27 mouse cellular contexts compared by ENCODE assay signal in the genomic region with DNA sequence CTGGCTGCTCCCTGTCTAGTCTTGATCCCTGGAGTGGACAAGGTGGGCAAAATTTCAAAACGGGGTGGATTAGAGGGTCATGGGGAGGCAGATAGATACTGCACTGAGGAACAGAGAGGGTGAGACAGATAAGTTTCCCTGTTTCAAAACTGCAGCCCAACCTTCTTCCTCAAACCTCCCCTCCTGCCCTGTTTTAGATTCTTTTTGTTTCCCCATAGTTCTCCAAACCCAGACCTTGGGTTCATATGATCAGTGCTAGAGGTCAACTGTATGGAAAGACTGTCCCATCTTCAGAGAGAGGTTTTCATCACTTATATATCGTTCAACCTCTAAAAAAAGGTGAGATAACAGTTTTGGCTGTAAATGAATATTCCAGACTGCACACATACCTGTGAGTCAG.
DNase-seq lines count a peak whose midpoint lies in the region; ATAC-seq and TF ChIP-seq lines count a peak whose summit lies in the region.
"Had no signal": no experiment of that assay in that cellular context is flagged by ENCODE, and none has a peak within 500 bp of the region (broad histone marks: within the 10 kb centered on the region; RNA-seq: fewer than 3 reads in every experiment).

No protein-coding gene starts in this region.

- no peak overlapping the region for H3K4me2 ChIP-seq in lung, embryonic 16.5 days (ENCODE audit: low read depth, low read length)
- no peak overlapping the region for H3K4me2 ChIP-seq in intestine, embryonic 15.5 days (replicated peaks)
- H3K4me2 ChIP-seq: forebrain, embryonic 13.5 days; heart, embryonic 12.5 days; heart, embryonic 15.5 days; hindbrain, embryonic 13.5 days had no signal

- no peak for ATAC-seq in lung, embryonic 16.5 days (ENCODE audit: low read depth)
- peak; percentile 73 for ATAC-seq in megakaryocyte, adult 5-6 weeks (ENCODE audit: poor library complexity, severe bottlenecking)
- no peak for ATAC-seq in intestine, embryonic 15.5 days
- ATAC-seq: forebrain, embryonic 13.5 days; forebrain, embryonic 16.5 days; Patski had no signal

- no peaks in the 10 kb centered on the region for H3K36me3 ChIP-seq in lung, embryonic 16.5 days (ENCODE audit: control insufficient read depth, insufficient read depth, low read length)
- H3K36me3 ChIP-seq in intestine, embryonic 15.5 days, result no peaks in the 10 kb centered on the region
- H3K36me3 ChIP-seq: forebrain, embryonic 10.5 days; G1E; heart, embryonic 12.5 days; heart, embryonic 15.5 days; hindbrain, embryonic 10.5 days; hindbrain, embryonic 13.5 days had no signal

- H3K4me1 ChIP-seq in lung, embryonic 16.5 days (replicated peaks; ENCODE audit: control insufficient read depth, insufficient read depth, low read length), result peaks cover 27% of the 10 kb centered on the region
- peaks cover 11% of the 10 kb centered on the region; the same call in 1 of the 2 replicates for H3K4me1 ChIP-seq in bone marrow, adult 2 months (ENCODE audit: control insufficient read depth, insufficient read depth, low read length)
- no peaks in the 10 kb centered on the region for H3K4me1 ChIP-seq in intestine, embryonic 15.5 days (replicated peaks)
- H3K4me1 ChIP-seq: heart, embryonic 15.5 days had no signal

- H3K4me3 ChIP-seq in lung, embryonic 16.5 days (ENCODE audit: low read length), result no peak overlapping the region
- H3K4me3 ChIP-seq in bone marrow, adult 2 months (replicated peaks; ENCODE audit: control insufficient read depth, low read depth, low read length), result no peak overlapping the region
- no peak overlapping the region for H3K4me3 ChIP-seq in intestine, embryonic 15.5 days (replicated peaks)
- H3K4me3 ChIP-seq: forebrain, embryonic 10.5 days; forebrain, embryonic 13.5 days; heart, embryonic 12.5 days; heart, embryonic 15.5 days; hindbrain, embryonic 10.5 days; hindbrain, embryonic 13.5 days had no signal

- no peaks in the 10 kb centered on the region for H3K27me3 ChIP-seq in lung, embryonic 16.5 days (ENCODE audit: control insufficient read depth, insufficient read depth, low read depth, low read length)
- no peaks in the 10 kb centered on the region for H3K27me3 ChIP-seq in intestine, embryonic 15.5 days (replicated peaks)
- H3K27me3 ChIP-seq: CH12.LX; forebrain, embryonic 13.5 days; heart, embryonic 12.5 days; heart, embryonic 15.5 days; hindbrain, embryonic 13.5 days; Patski had no signal

- H3K27ac ChIP-seq in lung, embryonic 16.5 days (ENCODE audit: low read length), result peak overlapping the region; percentile 39
- H3K27ac ChIP-seq in bone marrow, adult 2 months (ENCODE audit: control insufficient read depth, insufficient read depth, low read depth, low read length, poor library complexity), result peak overlapping the region; percentile 53; the same call in 1 of the 2 replicates
- H3K27ac ChIP-seq in intestine, embryonic 15.5 days, result no peak overlapping the region
- H3K27ac ChIP-seq: forebrain, embryonic 10.5 days; forebrain, embryonic 13.5 days; heart, embryonic 15.5 days; hindbrain, embryonic 10.5 days had no signal

- no peak for TF ChIP-seq POLR2A in bone marrow, adult 2 months (IDR thresholded peaks at IDR 0.05; ENCODE audit: borderline replicate concordance, control insufficient read depth, low read depth, low read length)

- no peak for TF ChIP-seq CTCF in bone marrow, adult 2 months (IDR thresholded peaks at IDR 0.05; ENCODE audit: control insufficient read depth, insufficient read depth, low read length)

- no peaks in the 10 kb centered on the region for H3K9me3 ChIP-seq in lung, embryonic 16.5 days (ENCODE audit: control insufficient read depth, low read length)
- H3K9me3 ChIP-seq in intestine, embryonic 15.5 days, result no peaks in the 10 kb centered on the region
- H3K9me3 ChIP-seq: forebrain, embryonic 10.5 days; forebrain, embryonic 13.5 days; G1E; heart, embryonic 12.5 days; heart, embryonic 15.5 days; hindbrain, embryonic 10.5 days; hindbrain, embryonic 13.5 days had no signal

- WGBS in lung, embryonic 16.5 days, result 66% methylated on average over 2 of the region's 2 CpGs
- WGBS in bone marrow, adult 2 months, result 37% methylated on average over 2 of the region's 2 CpGs
- 71% methylated on average over 2 of the region's 2 CpGs for WGBS in intestine, embryonic 15.5 days

- no peak for DNase-seq in lung, postnatal 36 days
- DNase-seq in adrenal gland, postnatal 10 days, result no peak
- DNase-seq: adrenal gland, adult 2 months; adrenal gland, postnatal 25 days; B cell, adult 2 months; cerebellum, adult 18-20 months; cerebellum, adult 9-10 months; cerebellum, postnatal 14 days; gastrocnemius, postnatal 10 days; gastrocnemius, postnatal 36 days; heart, adult 11 months; heart, postnatal 10 days; heart, postnatal 36 days had no signal

- H3K9ac ChIP-seq in lung, embryonic 16.5 days (ENCODE audit: low read length), result no peak overlapping the region
- H3K9ac ChIP-seq in intestine, embryonic 15.5 days, result no peak overlapping the region
- H3K9ac ChIP-seq: forebrain, embryonic 13.5 days; heart, embryonic 12.5 days; heart, embryonic 15.5 days; hindbrain, embryonic 13.5 days had no signal
